Comparison of ENCODE assay signal across 10 mouse cellular contexts in genomic region chr2:113302349-113303239, GRCm38 (mm10). TPM values are rescaled to one million over a fixed set of nuclear protein-coding genes. Genes with fewer than 3 reads are reported as not detected.
A peak's percentile ranks its signal among the peaks of the same experiment; 100 is the strongest.
DNase-seq lines count a peak whose midpoint lies in the region; ATAC-seq and TF ChIP-seq lines count a peak whose summit lies in the region.
"Had no signal": no experiment of that assay in that cellular context is flagged by ENCODE, and none has a peak within 500 bp of the region (broad histone marks: within the 10 kb centered on the region; RNA-seq: fewer than 3 reads in every experiment).

No protein-coding gene starts in this region.

- dilution Hi-C loops in CH12.LX (cut with MboI; ENCODE audit: extremely low pct_ligation_motif_present, extremely low pct_unique_long_range_greater_than_20kb, low sequenced_read_pairs), result no loop called here

- peak; percentile 74 for TF ChIP-seq RAD21 in CH12.LX (IDR thresholded peaks at IDR 0.05; ENCODE audit: low read depth, low read length)

- H3K4me1 ChIP-seq in forebrain, embryonic 11.5 days (replicated peaks; ENCODE audit: control insufficient read depth, insufficient read depth, low read length), result no peaks in the 10 kb centered on the region
- no peaks in the 10 kb centered on the region for H3K4me1 ChIP-seq in forebrain, embryonic 10.5 days
- peaks cover 0 to 7% of the 10 kb centered on the region in 2 experiments; a peak in 2 of 4 replicates for H3K4me1 ChIP-seq in CH12.LX (ENCODE audit: control insufficient read depth in 1 of 2, insufficient read depth in 2 of 2)
- no peaks in the 10 kb centered on the region for H3K4me1 ChIP-seq in embryonic facial prominence, embryonic 13.5 days
- H3K4me1 ChIP-seq in intestine, embryonic 15.5 days (replicated peaks), result no peaks in the 10 kb centered on the region
- H3K4me1 ChIP-seq in liver, embryonic 12.5 days, result no peaks in the 10 kb centered on the region

- WGBS in forebrain, embryonic 11.5 days, result 44% methylated on average over 18 of the region's 18 CpGs
- 43% methylated on average over 18 of the region's 18 CpGs for WGBS in forebrain, embryonic 10.5 days
- WGBS in embryonic facial prominence, embryonic 13.5 days, result 35% methylated on average over 18 of the region's 18 CpGs
- WGBS in intestine, embryonic 15.5 days, result 35% methylated on average over 18 of the region's 18 CpGs
- WGBS in liver, embryonic 12.5 days (ENCODE audit: insufficient replicate concordance), result 32% methylated on average over 18 of the region's 18 CpGs

- DNase-seq in forebrain, embryonic 11.5 days (ENCODE audit: low spot score), result no peak
- DNase-seq in forebrain, embryonic 10.5 days (ENCODE audit: extremely low spot score, low spot score), result no peak
- peak; percentile 62 for DNase-seq in CH12.LX (ENCODE audit: extremely low read depth)
- DNase-seq in lung, postnatal 14 days, result peak; percentile 20
- no peak for DNase-seq in spleen, postnatal 4 days (ENCODE audit: low spot score in 2 of 2)

- peak; percentile 55 for ATAC-seq in forebrain, embryonic 11.5 days (replicated peaks; ENCODE audit: low FRiP score)
- ATAC-seq in embryonic facial prominence, embryonic 13.5 days (ENCODE audit: insufficient number of reproducible peaks, insufficient read depth, low FRiP score, low TSS enrichment, low read depth), result peak; percentile 52; the same call in 1 of the 2 replicates
- ATAC-seq in intestine, embryonic 15.5 days, result 0 out of 2 replicates have a peak, but pooled peaks have one; percentile 23
- ATAC-seq in liver, embryonic 12.5 days, result no peak

- H3K79me2 ChIP-seq in CH12.LX (replicated peaks; ENCODE audit: control insufficient read depth, extremely low read depth, insufficient read depth, poor library complexity, severe bottlenecking), result no peaks in the 10 kb centered on the region

- H3K27me3 ChIP-seq in forebrain, embryonic 11.5 days (ENCODE audit: control insufficient read depth, insufficient read depth, low read length), result no peaks in the 10 kb centered on the region
- H3K27me3 ChIP-seq in forebrain, embryonic 10.5 days (ENCODE audit: poor library complexity, severe bottlenecking), result no peaks in the 10 kb centered on the region
- no peaks in the 10 kb centered on the region for H3K27me3 ChIP-seq in CH12.LX (replicated peaks)
- peaks cover 16% of the 10 kb centered on the region for H3K27me3 ChIP-seq in embryonic facial prominence, embryonic 13.5 days
- H3K27me3 ChIP-seq in intestine, embryonic 15.5 days (replicated peaks), result no peaks in the 10 kb centered on the region
- H3K27me3 ChIP-seq in liver, embryonic 12.5 days (replicated peaks), result no peaks in the 10 kb centered on the region

- no peak overlapping the region for H3K4me3 ChIP-seq in forebrain, embryonic 11.5 days (ENCODE audit: low read depth, low read length)
- no peak overlapping the region for H3K4me3 ChIP-seq in forebrain, embryonic 10.5 days
- H3K4me3 ChIP-seq in CH12.LX (replicated peaks in 1 of 3; ENCODE audit: low read depth in 2 of 3, low read length in 2 of 3, poor library complexity in 1 of 3), result no peak overlapping the region
- no peak overlapping the region for H3K4me3 ChIP-seq in embryonic facial prominence, embryonic 13.5 days
- no peak overlapping the region for H3K4me3 ChIP-seq in intestine, embryonic 15.5 days (replicated peaks)
- no peak overlapping the region for H3K4me3 ChIP-seq in liver, embryonic 12.5 days

- H3K36me3 ChIP-seq in forebrain, embryonic 11.5 days (ENCODE audit: control insufficient read depth, insufficient read depth, low read length), result no peaks in the 10 kb centered on the region
- H3K36me3 ChIP-seq in forebrain, embryonic 10.5 days (replicated peaks), result no peaks in the 10 kb centered on the region
- H3K36me3 ChIP-seq in CH12.LX (replicated peaks in 1 of 2; ENCODE audit: control insufficient read depth in 1 of 2, insufficient read depth in 1 of 2, low read length in 1 of 2), result no peaks in the 10 kb centered on the region
- H3K36me3 ChIP-seq in embryonic facial prominence, embryonic 13.5 days, result no peaks in the 10 kb centered on the region
- H3K36me3 ChIP-seq in intestine, embryonic 15.5 days, result no peaks in the 10 kb centered on the region
- H3K36me3 ChIP-seq in liver, embryonic 12.5 days, result no peaks in the 10 kb centered on the region
- H3K36me3 ChIP-seq: G1E had no signal

- H3K9me3 ChIP-seq in forebrain, embryonic 11.5 days (ENCODE audit: control insufficient read depth, low read length), result no peaks in the 10 kb centered on the region
- no peaks in the 10 kb centered on the region for H3K9me3 ChIP-seq in forebrain, embryonic 10.5 days
- H3K9me3 ChIP-seq in CH12.LX (replicated peaks; ENCODE audit: low read length), result no peaks in the 10 kb centered on the region
- no peaks in the 10 kb centered on the region for H3K9me3 ChIP-seq in embryonic facial prominence, embryonic 13.5 days
- no peaks in the 10 kb centered on the region for H3K9me3 ChIP-seq in intestine, embryonic 15.5 days
- no peaks in the 10 kb centered on the region for H3K9me3 ChIP-seq in liver, embryonic 12.5 days (replicated peaks)

- H3K9ac ChIP-seq in forebrain, embryonic 11.5 days (ENCODE audit: low read length), result no peak overlapping the region
- no peak overlapping the region for H3K9ac ChIP-seq in CH12.LX (ENCODE audit: insufficient read depth, low read depth)
- no peak overlapping the region for H3K9ac ChIP-seq in embryonic facial prominence, embryonic 13.5 days
- H3K9ac ChIP-seq in intestine, embryonic 15.5 days, result no peak overlapping the region
- no peak overlapping the region for H3K9ac ChIP-seq in liver, embryonic 12.5 days

- peak; percentile 18 to 76; a peak in 3 of 4 replicates for TF ChIP-seq CTCF in CH12.LX (conservative IDR thresholded peaks at IDR 0.05 in 1 of 2, IDR thresholded peaks at IDR 0.05 in 1 of 2; ENCODE audit: low read depth in 2 of 2, low read length in 2 of 2)

- H3K4me2 ChIP-seq in forebrain, embryonic 11.5 days (ENCODE audit: low read depth, low read length, severe bottlenecking), result no peak overlapping the region
- peak overlapping the region; percentile 50; the same call in 1 of the 2 replicates for H3K4me2 ChIP-seq in CH12.LX (ENCODE audit: insufficient read depth, low read depth, poor library complexity, severe bottlenecking)
- no peak overlapping the region for H3K4me2 ChIP-seq in embryonic facial prominence, embryonic 13.5 days
- no peak overlapping the region for H3K4me2 ChIP-seq in intestine, embryonic 15.5 days (replicated peaks)
- no peak overlapping the region for H3K4me2 ChIP-seq in liver, embryonic 12.5 days

- H3K27ac ChIP-seq in forebrain, embryonic 11.5 days (ENCODE audit: low read depth, low read length), result no peak overlapping the region
- no peak overlapping the region for H3K27ac ChIP-seq in forebrain, embryonic 10.5 days
- no peak overlapping the region for H3K27ac ChIP-seq in CH12.LX (ENCODE audit: insufficient read depth, low read depth)
- H3K27ac ChIP-seq in embryonic facial prominence, embryonic 13.5 days, result no peak overlapping the region
- H3K27ac ChIP-seq in intestine, embryonic 15.5 days, result no peak overlapping the region
- H3K27ac ChIP-seq in liver, embryonic 12.5 days, result no peak overlapping the region

- in situ Hi-C loops in CH12.LX (cut with MboI; ENCODE audit: low pct_ligation_motif_present, low pct_unique_long_range_greater_than_20kb, low sequenced_read_pairs), result no loop called here

- TF ChIP-seq EP300 in CH12.LX (IDR thresholded peaks at IDR 0.05; ENCODE audit: low read length), result no peak

- TF ChIP-seq POLR2A in CH12.LX (IDR thresholded peaks at IDR 0.05; ENCODE audit: low read depth, low read length), result no peak

TF ChIP-seq in CH12.LX, 34 proteins besides CTCF, POLR2A, EP300 and RAD21:
- no peak for TF ChIP-seq POLR2AphosphoS2 (IDR thresholded peaks at IDR 0.05; ENCODE audit: low read depth, low read length)
- peak; percentile 58 for TF ChIP-seq SMC3 (IDR thresholded peaks at IDR 0.05; ENCODE audit: low read depth, low read length)
- no peak for TF ChIP-seq NELFE (IDR thresholded peaks at IDR 0.05; ENCODE audit: low read depth, low read length)
- TF ChIP-seq ELF1 (IDR thresholded peaks at IDR 0.05; ENCODE audit: low read depth, low read length), result peak; percentile 46; the same call in 1 of the 2 replicates
- peak; percentile 81 for TF ChIP-seq BHLHE40 (IDR thresholded peaks at IDR 0.05; ENCODE audit: low read depth, low read length)
- TF ChIP-seq E2F4 (IDR thresholded peaks at IDR 0.05; ENCODE audit: insufficient replicate concordance, low read depth, low read length), result no peak
- peak; percentile 61; the same call in 1 of the 2 replicates for TF ChIP-seq MYC (IDR thresholded peaks at IDR 0.05; ENCODE audit: low read depth, low read length)

RNA-seq across cellular contexts. Expression of gene Tmco5b, which starts 17.1 kb away (rescaled TPM):
- not detected in 2 replicates for polyA plus RNA-seq in forebrain, embryonic 11.5 days (2014; fragmentation: Nextera tagmentation; extraction: Ambion mirVana)
- polyA plus RNA-seq in forebrain, embryonic 10.5 days (2016; fragmentation: Nextera tagmentation; extraction: Ambion mirVana), result not detected in 2 replicates
- total RNA-seq in CH12.LX (2012; rRNA removed) (not detected in 2 replicates), CH12.LX (2014; rRNA removed) (not detected in 2 replicates)
- polyA plus RNA-seq in CH12.LX (2012; ENCODE audit: insufficient read length, low read depth), result not detected in 2 replicates
- polyA plus RNA-seq in embryonic facial prominence, embryonic 13.5 days (2015; fragmentation: Nextera tagmentation; extraction: Ambion mirVana), result not detected in 2 replicates
- polyA plus RNA-seq in intestine, embryonic 15.5 days (2015; fragmentation: Nextera tagmentation; extraction: Ambion mirVana), result not detected in 2 replicates
- not detected in 2 replicates for polyA plus RNA-seq in liver, embryonic 12.5 days (2016; fragmentation: Nextera tagmentation; extraction: Ambion mirVana)
- total RNA-seq: G1E; neutrophil, adult 5-6 weeks had no signal
- polyA plus RNA-seq: G1E had no signal

RNA-seq across cellular contexts. Expression of gene Fmn1, which starts 24.9 kb away (rescaled TPM):
- polyA plus RNA-seq in forebrain, embryonic 11.5 days (2014; fragmentation: Nextera tagmentation; extraction: Ambion mirVana), result 0.69 and 0.77 TPM in 2 replicates
- polyA plus RNA-seq in forebrain, embryonic 10.5 days (2016; fragmentation: Nextera tagmentation; extraction: Ambion mirVana), result 0.58 and 0.62 TPM in 2 replicates
- 0.08 and 0.13 TPM in 2 replicates for total RNA-seq in CH12.LX (2012; rRNA removed)
- 0.20 and 0.36 TPM in 2 replicates for total RNA-seq in CH12.LX (2014; rRNA removed)
- polyA plus RNA-seq in CH12.LX (2012; ENCODE audit: insufficient read length, low read depth), result 0.57 and 0.79 TPM in 2 replicates
- polyA plus RNA-seq in embryonic facial prominence, embryonic 13.5 days (2015; fragmentation: Nextera tagmentation; extraction: Ambion mirVana), result 2.8 and 3.0 TPM in 2 replicates
- 4.7 and 5.5 TPM in 2 replicates for polyA plus RNA-seq in intestine, embryonic 15.5 days (2015; fragmentation: Nextera tagmentation; extraction: Ambion mirVana)
- 0.56 and 0.80 TPM in 2 replicates for polyA plus RNA-seq in liver, embryonic 12.5 days (2016; fragmentation: Nextera tagmentation; extraction: Ambion mirVana)
- polyA plus RNA-seq: G1E had no signal

Comparison
In these comparisons a context has a peak if more than half of its experiments do, and no peak if none do; other contexts are left out.
1. DNase-seq: peak in CH12.LX (single experiment) and lung, postnatal 14 days (single experiment); none in forebrain, embryonic 11.5 days (single experiment), forebrain, embryonic 10.5 days (single experiment) and spleen, postnatal 4 days (0 of 2).